Mouse (Mus musculus): ENCODE data around the gene Rab10.
"Not testable (repeated sequence)": the region's sequence is repeated elsewhere in the genome, so short reads cannot be mapped to it uniquely, and the experiment has no call there.

Gene Rab10

DNA sequence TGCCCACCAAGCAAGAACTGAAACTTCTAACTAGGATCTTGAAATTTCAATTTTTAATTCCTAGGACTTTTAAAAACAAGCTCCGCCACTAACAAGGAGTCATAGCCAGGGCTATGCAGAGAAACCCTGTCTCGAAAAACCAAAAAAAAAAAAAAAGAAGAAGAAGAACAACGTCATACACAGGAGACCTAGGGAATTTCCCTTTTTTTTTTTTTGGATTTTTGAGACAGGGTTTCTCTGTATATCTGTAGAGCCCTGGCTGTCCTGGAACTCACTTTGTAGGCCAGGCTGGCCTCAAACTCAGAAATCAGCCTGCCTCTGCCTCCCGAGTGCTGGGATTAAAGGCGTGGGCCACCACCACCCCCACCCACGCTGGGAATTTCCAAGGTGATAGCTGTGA, 12.1 kb downstream of the Rab10 start:
- DNase-seq (ENCODE audit: low read depth in 2 of 2, low spot score in 2 of 2): not testable (repeated sequence)

DNA sequence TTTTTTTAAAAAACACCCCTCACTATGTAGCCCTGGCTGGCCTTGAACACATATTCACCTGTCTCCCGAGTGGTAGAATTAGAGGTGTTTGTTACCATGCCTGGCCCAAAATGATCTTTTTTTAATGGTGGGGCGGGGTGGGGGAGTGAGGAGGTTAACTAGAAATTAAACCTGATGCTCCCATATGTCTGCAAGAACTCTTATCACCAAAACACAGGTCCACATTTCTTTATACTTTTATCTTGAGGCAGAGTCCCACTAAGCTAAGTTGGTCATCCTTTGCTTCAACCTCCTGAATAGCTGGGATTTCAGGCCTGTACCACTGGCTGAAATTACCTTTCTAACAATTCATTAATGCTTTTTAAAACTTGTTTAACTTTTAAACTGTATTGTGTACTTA, 13.7 kb downstream of the Rab10 start:
- no peak for DNase-seq (ENCODE audit: low read depth in 2 of 2, low spot score in 2 of 2)

DNA sequence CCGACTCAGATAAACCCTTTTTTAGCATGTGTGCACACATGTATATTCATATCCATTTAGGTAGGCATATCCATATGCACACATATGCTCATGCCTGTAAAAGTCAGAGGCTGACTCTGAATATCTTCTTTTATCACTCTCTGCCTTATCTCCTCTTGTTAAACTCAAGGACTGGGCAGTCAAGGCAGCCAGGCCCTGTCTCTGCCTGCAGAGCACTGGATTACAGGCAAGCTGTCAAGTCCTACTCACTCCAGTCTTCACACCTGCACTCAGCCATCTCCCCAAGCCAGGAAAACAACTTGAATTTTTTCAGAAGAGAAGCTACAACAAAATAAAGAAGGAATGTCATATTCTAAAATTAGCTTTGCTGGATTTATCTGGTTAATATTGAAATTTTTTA, 17.9 kb downstream of the Rab10 start:
- DNase-seq (ENCODE audit: low read depth in 2 of 2, low spot score in 2 of 2): no peak

DNA sequence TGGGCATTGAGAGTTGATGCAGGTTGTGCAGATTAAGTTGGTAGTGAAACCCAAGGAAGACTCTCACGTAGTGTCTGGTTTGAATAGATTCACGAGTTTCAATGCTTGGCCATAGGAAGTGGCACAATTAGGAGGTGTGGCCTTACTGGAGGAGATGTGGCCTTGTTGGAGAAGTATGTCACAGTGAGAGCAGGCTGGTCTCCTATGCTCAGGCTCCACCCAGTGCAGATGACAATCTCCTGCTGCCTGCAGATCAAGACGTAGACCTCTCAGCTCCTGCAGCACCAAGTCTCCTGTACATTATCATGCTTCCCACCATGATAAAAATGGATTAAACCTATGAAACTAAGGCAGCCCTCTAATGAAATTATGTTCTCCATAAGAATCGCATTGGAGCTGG, 18.7 kb downstream of the Rab10 start:
- no peak for DNase-seq (ENCODE audit: low read depth in 2 of 2, low spot score in 2 of 2)

DNA sequence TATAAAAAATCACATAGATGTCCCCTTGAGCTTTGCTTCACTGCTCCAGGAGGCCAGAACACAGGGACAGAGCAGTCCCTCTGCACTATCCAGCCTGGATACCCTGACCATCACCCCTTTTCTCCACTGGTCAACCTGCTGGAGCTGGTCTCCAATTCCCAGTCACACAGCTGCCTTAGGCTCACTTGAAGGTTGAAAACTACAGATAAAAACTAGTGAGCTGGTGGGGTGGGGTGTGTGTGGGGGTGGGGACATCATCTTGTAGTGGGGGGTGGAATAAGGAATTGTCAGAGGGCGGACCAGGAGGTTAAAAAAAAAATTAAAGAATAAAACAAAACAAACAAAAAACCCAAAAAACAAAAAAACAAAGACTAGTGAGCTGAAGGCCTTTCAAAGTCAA, 21.3 kb downstream of the Rab10 start:
- DNase-seq (ENCODE audit: low read depth in 2 of 2, low spot score in 2 of 2): no peak

DNA sequence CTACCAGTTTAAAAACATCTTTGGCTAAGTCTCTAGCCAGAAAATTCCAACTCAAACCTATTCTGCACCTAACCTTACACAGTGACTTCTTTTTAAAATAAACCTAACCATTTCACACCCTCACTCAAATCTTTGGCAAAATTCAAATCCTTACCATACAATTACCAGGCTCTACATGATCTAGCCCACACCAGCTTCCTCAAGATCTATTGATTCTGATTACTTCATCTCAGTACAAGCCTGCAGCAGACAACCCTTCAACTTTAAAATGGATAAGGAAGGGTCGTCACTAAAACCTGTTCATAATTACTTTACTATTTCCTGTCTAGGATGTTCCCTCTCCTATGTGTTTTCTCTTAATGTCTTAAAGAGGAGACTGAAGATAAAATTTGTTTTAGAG, 23.9 kb downstream of the Rab10 start:
- no peak for DNase-seq (ENCODE audit: low read depth in 2 of 2, low spot score in 2 of 2)

DNA sequence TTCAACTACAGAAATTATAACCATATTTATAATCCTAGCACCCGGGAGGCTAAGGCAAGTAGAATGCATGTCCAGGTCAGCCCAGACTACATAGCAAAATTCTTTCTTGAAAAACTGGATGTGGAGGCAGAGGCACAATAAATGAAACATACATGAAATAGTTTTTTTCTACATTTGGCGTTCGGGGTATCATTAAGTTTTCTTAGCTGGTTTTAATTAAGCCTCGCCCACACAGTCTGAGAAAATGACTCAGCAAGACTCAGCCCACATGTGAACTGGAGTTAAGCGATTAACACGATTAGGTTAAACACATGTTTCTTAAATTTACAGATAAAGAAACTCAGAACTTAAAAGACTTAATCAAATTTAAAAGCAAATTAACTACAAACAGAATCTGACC, 24.4 kb downstream of the Rab10 start:
- no peak for DNase-seq (ENCODE audit: low read depth in 2 of 2, low spot score in 2 of 2)

DNA sequence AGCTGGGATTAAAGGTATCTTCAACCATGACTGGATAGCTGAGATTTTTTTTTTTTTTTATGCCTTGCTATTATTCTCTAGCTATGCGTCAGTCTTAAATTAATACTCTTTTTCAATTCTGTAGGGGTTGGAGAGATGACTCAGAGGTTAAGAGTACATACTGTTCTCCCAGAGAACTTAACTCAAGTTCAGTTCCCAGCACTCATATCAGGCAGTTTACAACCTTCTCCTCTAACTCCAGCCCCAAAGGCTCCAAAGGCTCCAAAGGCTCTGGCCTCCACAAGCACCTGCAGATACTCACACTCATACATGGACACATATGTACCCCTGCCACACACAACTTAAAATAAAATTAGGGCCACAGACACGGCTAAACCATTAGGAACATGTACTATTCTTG, 25.3 kb downstream of the Rab10 start:
- DNase-seq (ENCODE audit: low read depth in 2 of 2, low spot score in 2 of 2): no peak

DNA sequence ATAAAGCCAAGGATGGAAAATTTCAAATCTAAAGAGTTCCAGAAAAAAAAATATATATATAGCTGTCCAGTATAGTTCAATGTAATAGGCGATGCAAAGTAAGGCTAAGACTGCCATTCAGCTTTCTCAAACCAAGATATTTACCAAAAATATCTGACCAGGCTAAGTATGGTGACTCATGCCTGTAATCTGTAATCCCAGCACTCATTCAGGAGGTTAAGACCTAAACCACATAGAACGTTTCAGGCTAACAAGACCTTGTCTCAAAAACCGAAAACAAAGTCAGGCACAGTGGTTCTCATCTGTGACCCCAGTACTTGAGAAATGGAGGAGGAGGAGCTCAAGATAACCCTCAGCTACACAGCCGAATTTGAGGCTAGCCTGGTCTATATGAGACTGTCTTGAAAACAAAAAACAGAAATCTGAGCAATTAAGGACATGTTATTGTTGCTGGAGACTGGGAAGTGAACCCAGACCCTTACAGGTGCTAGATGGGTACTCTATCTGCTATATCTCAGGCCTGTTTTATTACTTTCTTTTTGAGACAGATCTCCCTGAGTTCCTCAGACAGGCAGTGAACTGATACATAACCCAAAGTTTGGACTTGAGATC, 25.8 kb downstream of the Rab10 start:
- DNase-seq (ENCODE audit: low read depth in 2 of 2, low spot score in 2 of 2): no peak

DNA sequence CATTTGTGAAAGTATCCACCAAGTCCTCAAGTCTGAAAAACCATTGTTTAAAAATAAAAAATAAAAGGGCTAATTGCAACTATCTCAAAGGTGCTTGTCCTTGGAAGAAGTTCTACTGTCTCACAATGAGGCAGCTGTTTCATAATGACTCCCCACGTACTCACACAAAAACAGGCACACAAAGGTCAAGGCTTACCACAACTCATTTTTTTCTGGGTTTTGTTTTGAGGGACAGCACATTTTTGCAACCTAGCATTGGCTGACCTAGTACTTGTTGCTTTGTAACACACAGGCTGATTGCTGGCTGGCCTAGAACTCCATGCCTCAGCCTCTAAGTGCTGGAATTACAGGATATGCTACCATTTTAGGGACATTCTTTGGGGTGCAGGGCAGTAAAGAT, 26.8 kb downstream of the Rab10 start:
- no peak for DNase-seq (ENCODE audit: low read depth in 2 of 2, low spot score in 2 of 2)

DNA sequence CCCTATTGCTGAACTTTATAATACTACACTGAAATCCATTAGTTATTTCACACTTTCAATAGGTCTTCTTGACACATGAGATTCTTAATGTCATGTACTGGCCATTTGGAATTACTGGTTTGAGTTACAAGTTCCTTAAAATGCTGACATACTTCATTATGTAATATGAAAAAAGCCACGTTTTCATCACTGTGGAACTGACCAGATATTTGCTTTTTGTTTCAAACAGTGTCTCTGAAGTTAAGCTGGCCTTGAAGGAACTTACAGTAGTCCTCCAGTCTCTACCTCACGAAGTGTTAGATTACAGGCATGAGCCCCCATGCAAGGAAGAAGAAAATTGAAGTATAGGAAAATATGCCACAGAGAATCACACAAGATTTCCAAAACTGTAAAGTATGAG, 27.2 kb downstream of the Rab10 start:
- no peak for DNase-seq (ENCODE audit: low read depth in 2 of 2, low spot score in 2 of 2)

DNA sequence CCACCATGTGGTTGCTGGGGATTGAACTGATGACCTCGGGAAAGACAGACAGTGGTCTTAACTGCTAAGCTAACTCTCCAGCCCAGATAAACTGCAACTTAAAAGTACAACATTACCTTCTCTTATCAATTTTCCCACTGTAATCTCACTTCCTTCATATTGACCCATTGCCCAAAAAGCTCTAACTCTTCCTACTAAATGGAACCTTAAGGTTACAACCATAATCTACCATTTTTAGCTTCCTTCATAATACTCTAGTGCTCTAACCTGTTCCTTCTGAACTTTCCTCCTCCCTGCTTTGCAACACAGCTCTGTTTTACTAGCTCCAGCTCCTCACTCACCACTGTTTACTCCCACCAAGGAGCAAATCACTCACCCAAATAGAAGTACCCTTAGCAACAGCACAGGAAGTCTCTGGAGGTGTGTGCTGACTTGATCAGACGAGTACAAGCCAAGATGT, 30.9 kb downstream of the Rab10 start:
- no peak for DNase-seq (ENCODE audit: low read depth in 2 of 2, low spot score in 2 of 2)

DNA sequence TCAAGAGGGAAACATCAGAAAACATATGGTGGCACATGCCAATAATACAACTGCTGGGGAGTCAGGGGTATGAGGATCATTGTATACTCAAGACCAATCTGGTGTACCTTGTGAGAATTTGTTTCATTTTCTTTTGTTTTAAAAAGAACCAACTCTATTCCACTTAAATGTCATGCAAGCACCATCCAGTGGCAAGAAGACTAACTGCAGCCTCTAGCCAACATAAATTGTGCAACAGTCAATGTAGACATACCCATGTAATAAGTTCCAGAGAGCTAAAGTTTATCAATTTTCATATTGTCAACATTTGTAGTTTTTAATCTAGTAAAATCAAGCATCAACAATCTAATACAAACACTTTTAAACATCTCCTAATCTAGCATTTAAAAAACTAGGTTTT, 39.0 kb downstream of the Rab10 start:
- DNase-seq (ENCODE audit: low read depth in 2 of 2, low spot score in 2 of 2): no peak

DNA sequence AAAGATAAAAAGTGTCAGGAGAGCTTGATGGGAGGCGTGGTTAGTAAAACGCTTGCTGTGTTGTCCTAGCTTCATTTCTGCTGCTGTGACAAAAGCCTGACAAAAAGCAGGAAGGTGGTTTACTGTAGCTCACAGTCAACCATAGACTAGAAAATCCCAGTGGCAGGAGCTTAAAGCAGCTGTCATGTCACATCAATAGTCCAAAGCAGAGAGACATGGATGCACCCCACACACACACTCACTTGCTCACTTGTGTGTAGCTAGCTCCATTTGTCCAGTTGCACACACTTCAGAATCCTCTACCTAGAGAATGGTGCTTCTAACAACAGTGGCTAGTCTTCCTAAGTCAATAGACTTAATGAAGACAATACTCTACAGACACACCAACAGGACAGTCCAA, 42.4 kb downstream of the Rab10 start:
- DNase-seq (ENCODE audit: low read depth in 2 of 2, low spot score in 2 of 2): no peak

DNA sequence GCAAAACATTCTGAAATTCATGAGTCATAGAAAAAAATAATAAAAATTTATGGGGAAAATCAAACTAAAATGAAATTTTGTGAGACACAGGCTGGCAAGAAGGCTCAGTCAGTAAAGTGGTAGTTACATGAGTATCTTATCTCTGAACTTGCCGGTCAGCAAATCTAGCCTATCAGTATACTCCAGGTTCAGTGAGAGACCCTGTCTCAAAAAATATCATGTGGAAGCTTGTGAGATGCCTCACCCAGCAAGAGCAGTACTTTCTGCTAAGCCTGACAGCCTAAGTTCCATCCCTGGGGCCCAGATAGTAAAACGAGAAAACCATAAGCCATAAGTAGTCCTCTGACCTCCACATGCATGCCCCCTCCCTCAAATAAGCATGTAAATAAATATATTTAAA, 44.6 kb downstream of the Rab10 start:
- no peak for DNase-seq (ENCODE audit: low read depth in 2 of 2, low spot score in 2 of 2)

DNA sequence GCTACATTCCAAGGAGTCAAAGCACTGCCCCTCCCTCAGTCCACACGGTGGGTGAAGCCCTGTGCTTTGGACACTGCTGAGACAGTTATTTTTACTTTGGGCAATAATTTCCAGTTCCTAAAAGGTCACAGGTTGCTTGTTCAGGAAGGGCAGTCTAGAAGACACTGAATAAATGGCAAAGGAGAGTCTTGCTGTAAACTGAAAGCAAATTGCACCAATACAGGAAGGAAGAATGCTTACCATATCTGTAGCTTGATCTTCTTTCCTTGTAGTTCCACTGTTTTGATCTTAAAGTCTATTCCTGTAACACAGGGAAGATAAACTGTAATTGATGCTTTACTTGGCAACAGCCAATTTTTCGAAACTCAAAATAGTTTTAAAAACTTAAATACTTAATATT, 45.3 kb downstream of the Rab10 start:
- no peak for DNase-seq (ENCODE audit: low read depth in 2 of 2, low spot score in 2 of 2)

DNA sequence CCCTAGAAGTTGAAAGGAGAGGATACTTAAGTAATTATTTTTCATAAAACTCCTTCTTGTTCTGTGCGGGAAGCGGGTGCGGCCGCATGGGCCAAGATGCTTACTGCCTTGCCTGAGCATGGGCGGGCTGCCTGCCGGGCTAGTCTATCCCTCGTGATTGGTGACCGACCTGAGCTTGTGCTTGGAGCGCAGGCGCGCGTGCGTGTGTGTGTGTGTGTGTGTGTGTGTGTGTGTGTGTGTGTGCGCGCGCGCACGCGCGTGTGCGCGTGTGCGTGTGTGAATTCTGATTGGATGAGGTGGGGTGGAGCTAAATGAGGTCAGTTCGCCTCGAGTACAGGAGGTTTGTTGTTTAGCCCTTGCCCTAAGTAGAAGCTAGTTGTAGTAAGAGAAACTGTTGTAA, 48.2 kb downstream of the Rab10 start:
- DNase-seq (ENCODE audit: low read depth in 2 of 2, low spot score in 2 of 2): no peak

DNA sequence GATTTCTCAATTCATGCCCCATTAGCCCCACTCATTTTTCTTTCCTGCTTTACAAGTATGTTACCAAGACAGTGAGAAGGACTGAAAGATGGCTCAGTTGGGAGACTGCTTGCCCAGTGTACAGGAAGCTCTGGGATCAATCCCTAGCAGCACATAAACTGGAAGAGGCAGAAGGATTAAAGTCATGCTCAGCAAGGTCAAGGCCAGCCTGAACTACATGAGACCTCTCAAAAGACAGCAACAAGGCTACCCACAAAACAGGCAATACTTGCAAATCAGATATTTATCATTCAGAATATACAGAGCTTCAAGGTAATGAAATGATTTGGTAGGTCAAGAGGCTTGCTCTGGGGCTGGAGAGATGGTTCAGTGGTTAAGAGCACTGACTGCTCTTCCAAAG, 53.8 kb downstream of the Rab10 start:
- DNase-seq (ENCODE audit: low read depth in 2 of 2, low spot score in 2 of 2): no peak

DNA sequence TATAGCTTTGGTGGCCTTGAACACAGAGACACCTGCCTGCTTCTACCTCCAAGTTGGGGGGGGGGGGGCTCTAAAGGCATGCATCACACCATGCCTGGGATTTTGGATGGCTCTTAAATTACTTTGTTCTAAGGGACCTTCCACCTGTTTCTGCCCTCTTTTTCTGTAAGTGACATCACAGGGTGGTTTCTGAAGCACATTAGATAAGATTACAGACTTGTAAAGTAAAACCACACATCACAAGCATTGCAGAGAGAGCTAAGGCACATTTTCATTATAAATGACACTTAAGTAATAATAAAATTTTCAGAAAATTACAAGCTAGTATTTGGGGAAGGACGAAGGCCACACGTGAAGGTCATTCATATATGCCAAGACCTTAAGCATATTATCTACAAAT, 54.3 kb downstream of the Rab10 start:
- DNase-seq (ENCODE audit: low read depth in 2 of 2, low spot score in 2 of 2): no peak

DNA sequence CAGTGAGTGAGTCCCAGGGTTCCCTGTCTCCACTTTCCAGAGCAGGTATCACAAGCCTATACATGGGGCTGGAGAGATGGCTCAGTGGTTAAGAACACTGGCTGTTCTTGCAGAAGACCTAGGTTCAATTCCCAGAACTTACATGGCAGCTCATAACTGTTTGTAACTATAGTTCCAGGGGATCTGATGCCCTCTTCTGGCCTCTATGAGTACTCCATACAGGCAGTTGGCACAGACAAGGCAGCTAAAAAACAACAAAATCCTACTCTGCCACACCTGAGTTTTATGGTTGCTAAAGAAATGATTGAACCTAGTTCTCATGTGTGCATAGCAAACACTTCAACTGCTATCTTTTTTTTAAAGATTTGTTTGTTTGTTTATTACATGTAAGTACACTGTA, 56.2 kb downstream of the Rab10 start:
- DNase-seq (ENCODE audit: low read depth in 2 of 2, low spot score in 2 of 2): peak in 1 of 2 experiments; percentile 8

DNA sequence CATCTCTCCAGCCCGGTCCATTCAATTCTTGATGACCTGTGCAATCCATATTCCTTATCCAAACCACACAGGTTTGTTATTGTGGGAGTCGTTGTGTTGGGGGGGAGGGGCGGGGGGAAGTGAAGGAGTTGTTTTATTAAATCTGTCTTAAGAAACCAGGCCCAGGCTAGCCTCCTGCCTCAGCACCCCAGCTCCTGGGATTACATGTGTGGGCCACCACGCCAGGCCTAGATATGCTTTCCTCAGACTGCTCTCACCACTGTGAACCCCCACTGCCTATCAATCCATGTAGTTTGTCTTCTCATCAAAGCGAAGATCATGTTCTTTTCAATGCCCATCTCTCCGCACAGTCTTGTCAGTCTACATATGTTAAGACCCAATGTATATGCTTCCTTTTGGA, 63.7 kb downstream of the Rab10 start:
- no peak for DNase-seq (ENCODE audit: low read depth in 2 of 2, low spot score in 2 of 2)

DNA sequence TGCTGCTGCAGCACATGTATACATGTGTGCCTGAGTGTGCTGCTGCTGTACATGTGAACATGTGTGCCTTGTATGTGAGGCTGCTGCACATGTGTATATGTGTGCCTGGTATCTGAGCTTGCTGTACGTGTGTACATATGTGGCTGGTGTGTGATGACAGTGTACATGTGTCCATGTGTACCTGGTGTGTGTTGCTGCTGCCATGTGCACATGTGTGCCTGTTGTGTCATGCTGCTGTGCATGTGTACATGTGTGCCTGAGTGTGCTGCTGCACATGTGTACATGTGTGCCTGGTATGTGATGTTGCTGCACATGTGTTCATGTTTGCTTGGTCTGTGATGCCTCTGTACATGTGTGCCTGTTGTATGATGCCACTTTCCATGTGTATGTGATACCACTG, 70.2 kb downstream of the Rab10 start:
- no peak for DNase-seq (ENCODE audit: low read depth in 2 of 2, low spot score in 2 of 2)

DNA sequence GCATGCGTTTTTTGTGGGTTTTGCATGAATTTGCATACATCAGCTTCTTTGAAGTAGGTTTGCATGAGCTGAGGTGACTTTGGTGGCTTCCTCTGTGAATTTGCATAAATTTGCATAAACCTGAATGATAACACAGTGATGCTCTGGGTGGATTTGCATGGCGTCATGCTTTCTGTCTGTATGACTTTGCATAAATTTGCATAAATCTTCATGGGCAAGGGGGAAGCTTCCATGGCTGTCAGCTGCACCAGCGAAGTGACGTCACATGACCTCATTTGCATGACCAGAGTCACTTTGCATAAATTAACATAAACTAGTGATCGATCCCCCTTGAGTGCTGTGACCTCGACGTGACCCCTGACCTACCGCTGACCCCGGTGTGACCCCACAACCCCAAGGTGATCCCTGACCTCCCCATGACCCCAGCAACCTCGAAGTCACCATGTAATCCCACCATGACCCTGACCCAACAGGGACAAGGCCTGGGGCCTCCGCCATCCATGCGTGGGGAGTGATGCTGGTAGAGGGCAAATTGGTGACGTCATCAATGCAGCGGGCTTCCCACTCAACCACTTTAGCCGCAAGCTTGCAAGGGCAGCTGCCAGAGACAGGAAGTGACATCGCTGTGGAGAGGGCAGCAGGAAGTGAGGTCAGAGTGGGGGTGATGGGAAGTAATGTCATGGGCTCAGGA, 71.3 kb downstream of the Rab10 start:
- DNase-seq (ENCODE audit: low read depth in 2 of 2, low spot score in 2 of 2): peak; percentile 26 to 37

Data from CD8-positive naive resting alpha-beta T cell, adult 2 months (primary cell).